Mouse (Mus musculus) A20 (cell line): ENCODE measurements around the gene Olfr102.

Experiments used
- DNase-seq: peaks from one replicate; pipeline ENCODE4 v3.0.0-alpha.2; 2011; ENCODE audit warnings: low read depth, low spot score

The Olfr102 gene

DNA sequence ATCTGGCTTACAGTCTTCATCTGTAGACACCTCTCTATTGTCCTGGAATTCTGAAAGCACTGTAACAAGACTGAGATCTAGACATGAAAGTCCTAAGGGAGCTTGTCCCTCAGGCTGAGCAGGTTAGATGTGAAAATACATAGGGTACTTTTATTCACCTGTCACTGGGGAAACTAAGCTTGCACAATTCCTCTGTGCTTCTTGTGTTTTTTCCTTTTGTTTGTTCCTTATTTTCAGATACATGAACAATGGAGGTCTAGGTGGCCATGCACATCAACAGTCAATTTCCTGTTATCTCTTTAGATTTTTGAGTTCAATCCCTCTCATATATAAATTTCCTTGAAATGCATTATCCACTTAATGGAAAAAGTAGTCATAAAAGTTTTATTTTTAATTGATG is at the start of gene Olfr102:
Gene Olfr102 (minus strand): TSS at position 101 of the 400 bp plus-strand sequence.
- DNase-seq, result no peak

- no peak for DNase-seq
Measured at GRCm38 (mm10) chr17:37359282-37359681, 42.4 kb upstream of the Olfr102 start, which contains the start of gene Olfr104-ps. Gene Olfr104-ps, plus strand, starts transcription at chr17:37359582.

DNA sequence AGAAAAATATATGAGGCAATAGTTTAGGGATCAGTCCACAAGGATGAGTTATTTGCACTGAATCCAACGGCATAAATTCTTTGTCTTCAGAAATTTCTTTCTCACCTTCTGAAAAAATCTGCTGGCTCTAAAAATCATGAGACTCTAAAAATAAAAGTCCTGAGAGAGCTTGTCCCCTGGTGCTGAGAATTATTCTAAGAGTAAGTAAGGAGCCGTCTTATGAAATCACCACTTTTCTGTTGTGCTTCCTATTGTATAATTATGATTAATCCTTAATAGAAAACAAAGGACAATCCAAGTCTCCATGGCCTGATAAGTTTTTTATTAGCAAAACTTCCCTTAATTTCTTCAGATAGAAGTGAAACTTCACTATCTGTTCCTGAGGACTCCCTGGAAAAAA is 22.7 kb upstream of the Olfr102 start, which contains the start of gene Olfr103:
Gene Olfr103 (minus strand): TSS at position 101 of the 400 bp plus-strand sequence.
- DNase-seq, result no peak

GRCm38 (mm10) chr17:37310146-37310699 is 6.6 kb downstream of the Olfr102 start:
- no peak for DNase-seq

- DNase-seq, result no peak
Measured at GRCm38 (mm10) chr17:37308483-37308882, 8.4 kb downstream of the Olfr102 start.

DNA sequence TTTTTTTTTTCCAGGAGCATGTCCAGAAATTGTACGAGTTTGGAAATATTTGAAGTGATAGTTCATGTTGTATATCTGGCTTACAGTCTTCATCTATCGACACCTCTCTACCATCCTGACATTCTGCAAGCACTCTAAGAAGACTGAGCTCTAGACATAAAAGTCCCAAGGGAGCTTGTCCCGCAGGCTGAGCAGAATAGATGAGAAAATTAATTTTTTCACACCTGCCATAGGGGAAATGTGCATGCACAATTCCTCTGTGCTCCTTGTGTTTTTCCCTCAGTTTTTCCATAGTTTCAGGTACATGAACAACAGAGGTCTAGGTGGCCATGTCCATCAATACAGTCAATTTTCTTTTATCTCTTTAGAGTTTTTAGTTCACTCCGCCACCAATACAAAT is 12.6 kb downstream of the Olfr102 start, which contains the start of gene Olfr101:
Gene Olfr101 (minus strand): TSS at position 101 of the 400 bp plus-strand sequence.
- no peak for DNase-seq

DNA sequence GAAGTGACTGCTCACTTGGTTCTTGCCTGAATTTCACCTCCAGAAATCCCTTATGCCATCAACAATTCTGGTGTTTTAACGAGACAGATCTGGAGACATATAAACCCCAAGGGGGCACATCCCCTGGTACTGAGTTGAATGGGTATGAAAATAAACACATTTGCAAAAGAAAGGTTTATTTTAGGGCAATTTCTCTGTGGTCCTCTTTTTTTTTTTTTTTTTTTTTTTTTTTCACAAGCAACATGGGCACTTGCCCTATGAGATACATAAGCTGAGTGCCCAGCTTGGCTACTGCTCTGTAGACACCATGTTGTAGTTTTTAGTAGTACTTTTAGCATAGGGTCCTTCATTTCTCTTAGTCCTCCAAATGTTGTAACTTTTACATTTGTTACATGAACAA is 33.5 kb downstream of the Olfr102 start, which contains the start of gene Olfr99:
Gene Olfr99 (minus strand): TSS at position 101 of the 400 bp plus-strand sequence.
- DNase-seq, result no peak

DNA sequence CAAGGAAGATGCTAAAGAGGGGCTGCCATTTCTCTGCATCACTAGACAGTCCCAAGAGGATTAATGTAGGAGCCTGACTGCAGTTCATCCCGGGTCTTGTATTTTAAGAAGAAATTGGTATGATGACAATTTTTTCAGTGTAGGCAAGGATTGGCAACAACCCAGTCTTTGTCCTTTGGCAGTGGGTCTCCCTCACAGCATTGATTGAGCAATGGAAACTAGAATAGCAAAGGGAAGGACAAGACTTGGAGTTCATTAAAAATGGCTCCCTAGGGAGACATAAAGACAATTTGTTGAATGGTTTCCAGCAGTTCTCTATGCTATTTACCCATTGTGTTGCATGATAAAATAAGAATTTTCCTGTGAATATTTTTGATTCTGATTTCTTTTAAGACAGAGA is 36.5 kb downstream of the Olfr102 start:
- no peak for DNase-seq

GRCm38 (mm10) chr17:37276573-37276972 is 40.3 kb downstream of the Olfr102 start:
- no peak for DNase-seq

DNA sequence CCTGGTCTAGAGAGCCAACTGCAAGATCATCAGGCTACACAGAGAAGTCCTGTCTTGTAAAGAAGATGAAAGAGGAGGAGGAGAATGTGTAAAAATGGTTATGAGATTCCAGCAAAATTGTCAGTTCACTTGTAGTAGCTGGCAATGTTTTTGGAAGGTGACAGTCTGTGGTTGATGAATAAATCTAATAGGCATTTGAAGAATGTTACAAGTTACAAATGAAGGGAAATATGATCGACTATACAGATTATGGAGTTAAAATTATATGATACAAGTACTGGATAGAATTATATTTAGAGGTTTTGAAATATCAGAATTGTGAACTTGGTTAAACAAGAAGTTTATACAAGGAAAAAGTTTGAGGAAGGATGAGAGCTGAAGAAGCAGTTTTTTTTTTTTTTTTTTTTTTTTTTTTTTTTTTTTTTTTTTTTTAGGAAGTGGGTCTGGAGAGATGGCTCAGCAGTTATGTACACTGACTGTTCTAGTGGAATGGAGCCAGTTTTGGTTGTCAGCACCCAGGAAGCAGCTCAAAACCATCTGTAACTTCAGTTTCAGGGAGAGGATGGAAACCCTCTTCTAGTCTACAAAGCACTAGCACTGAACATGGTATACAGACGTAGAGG is 41.1 kb downstream of the Olfr102 start:
- DNase-seq, result no peak

DNA sequence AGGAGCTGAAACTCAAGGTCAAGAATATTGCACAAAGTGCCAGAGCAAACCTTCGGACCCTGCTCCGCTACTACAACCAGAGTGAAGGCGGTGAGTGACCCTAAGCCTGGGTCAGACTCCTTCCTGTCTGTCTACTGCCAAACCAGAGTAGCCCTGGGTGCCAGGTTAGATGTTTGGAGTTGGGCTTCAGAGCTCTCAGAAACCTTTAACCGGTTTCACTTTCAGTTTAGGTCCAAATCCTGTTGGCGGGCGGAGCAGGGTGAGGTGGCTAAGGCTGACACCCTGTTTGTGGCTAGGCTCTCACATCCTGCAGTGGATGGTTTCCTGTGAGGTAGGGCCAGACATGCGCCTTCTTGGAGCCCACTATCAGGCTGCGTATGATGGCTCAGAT is 46.2 kb downstream of the Olfr102 start:
- peak; percentile 73 for DNase-seq

GRCm38 (mm10) chr17:37270058-37270701 is 46.7 kb downstream of the Olfr102 start, which contains the start of gene H2-M3:
Gene H2-M3, plus strand, starts transcription at chr17:37270220.
- peak; percentile 94 for DNase-seq

DNA sequence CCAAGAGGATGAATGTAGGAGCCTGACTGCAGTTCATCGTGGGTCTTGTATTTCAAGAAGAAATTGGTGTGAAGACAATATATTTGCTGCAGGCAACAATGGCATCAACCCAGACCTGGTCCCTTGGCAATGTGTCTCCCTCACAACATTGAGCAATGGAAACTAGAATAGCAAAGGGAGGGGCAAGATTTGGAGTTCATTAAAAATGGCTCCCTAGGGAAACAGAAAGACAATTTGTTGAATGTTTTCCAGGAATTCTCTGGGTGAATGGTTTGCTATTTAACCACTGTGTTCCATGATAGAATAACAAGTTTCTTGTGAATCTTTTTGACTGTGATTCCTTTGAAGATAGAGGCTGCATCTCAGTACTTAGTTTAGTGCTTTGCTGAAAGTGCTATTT is 53.2 kb downstream of the Olfr102 start, which contains the start of gene Olfr98:
Gene Olfr98 (minus strand): TSS at position 124 of the 400 bp plus-strand sequence.
- no peak for DNase-seq
